Mouse (Mus musculus) frontal cortex, postnatal 25 days (tissue): ENCODE measurements at regions not wholly inside any gene's neighbourhood (a gene's known extent, or its start where the extent isn't known, plus 50 kb on each side); places are given as distances from the start of the nearest gene placed in this dataset.
"Not testable (repeated sequence)": the region's sequence is repeated elsewhere in the genome, so short reads cannot be mapped to it uniquely, and the experiment has no call there.

Experiments used
- DNase-seq, 2 experiments: peaks; one replicate each; pipeline ENCODE4 v3.0.0; 2022; ENCODE audit warnings: low spot score in 2 of 2

DNA sequence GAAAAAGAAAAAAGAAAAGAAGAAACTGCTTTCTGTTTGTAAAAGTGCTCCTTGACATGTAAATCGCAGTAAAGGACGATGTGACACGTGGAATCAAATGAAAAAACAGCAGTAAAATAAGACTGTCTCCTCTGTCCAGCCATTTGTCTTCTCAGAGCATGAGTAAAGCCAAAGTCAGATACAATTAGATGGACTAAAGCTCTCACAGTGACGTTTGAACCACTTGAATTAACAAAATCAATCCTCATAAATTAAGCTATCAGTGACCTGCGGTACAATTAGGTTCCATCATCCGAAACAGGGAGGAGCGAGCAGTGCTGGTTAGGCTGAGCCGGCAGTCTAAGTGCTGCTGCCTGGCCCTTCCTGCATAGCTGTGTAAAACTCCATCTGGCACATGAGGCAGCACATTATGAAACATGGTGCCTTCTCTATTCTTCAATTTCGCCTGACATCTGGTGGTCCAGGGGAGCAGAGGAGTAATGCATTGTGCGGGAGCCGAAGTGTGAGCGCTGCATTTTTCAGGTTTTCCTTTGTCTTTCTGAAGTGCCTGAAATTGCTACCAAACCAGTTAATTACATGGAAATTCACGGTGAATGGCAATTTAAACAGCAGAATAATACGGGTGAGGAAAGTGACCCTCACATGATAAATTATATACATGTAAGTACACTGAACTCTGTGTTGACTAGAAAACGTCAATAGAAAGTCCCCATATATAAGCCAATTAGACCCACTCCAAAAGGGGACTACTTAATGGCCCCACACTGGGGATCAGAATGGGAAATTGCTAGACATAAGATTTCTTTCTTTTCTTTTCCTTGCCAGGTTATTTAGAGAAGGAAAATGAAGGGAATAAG, 118.1 kb downstream of the Mmrn1 start:
- peak in 1 of 2 experiments; percentile 7 for DNase-seq

DNA sequence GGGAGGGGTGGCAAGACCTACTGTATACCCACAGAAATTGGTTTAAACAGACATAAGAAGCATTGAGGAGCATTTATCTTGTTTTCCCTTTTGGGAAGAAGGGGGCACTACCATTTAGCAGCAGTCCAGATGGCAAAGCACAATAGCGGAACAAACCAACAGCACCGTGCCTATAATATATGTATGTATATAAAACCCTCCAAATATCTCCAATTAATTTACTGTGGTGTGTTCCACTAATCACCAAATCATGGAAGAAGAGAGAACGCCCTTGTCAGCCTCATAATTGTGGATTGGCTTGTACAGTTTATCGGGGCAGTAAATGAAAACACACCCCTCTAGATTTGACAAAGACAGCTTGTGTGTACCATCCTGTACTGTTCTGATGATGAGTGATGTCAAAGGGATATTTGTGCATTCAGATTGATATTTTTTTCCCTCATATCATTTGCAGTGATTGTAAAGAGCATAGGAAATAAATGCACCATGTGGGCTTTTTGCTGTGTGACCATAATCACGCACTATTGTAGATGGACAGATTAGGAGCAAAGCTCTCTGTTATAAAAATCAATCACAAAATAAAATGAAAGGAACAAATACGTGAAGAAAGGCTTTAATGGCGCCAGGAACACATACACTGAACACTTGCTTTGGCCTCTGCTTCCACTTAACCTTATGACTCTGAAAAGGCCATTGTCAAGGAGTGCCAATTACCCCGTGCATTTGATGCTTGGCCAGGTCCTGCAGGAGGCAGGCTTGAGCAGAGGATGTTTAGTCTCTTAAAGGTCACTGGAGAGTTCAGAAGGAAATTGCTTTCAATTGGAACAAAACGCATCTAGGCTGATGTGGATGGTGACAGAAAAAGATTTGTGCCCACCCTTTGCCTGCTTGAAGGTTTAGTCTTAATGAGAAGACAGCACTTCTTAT, 119.0 kb downstream of the Mmrn1 start:
- no peak for DNase-seq

DNA sequence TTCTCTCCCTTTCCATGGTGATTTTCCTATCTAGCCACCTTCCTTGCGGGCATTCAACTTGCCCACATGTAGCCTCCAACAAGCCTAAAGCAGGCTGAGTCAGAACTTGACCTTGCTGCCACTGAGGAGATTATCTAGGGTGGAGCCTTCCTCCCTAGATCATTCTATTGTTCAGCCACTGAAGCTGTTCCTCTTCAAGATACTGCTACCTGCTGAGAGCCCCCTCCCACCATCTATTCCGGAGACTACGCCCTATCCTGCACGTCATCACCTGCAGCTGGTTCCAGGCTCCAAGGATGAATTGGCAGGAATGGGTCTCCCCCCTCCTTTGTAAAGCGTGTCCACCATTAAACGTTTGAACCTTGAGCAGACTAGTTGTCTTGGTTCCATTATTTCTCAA, 122.9 kb downstream of the Mmrn1 start:
- DNase-seq, result not testable (repeated sequence)

DNA sequence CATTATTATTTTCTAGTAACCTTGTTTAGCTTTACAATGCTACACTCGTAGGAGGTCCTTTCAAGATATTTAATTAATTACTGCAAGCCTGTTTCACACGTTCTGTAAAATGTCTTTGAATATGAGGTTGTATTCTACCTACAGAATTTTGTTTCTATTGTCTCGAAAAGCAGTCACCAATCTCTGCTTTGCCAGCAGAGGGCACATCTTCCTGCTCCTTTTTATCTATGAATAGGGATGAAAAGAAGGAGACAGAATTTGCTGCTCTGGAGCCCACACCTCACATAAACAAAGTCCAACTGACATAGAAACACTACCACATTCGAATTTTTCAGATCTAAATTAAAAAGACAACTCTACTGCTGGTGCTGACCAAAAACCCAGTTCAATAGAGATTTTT, 117.0 kb upstream of the Ccser1 start:
- no peak for DNase-seq

DNA sequence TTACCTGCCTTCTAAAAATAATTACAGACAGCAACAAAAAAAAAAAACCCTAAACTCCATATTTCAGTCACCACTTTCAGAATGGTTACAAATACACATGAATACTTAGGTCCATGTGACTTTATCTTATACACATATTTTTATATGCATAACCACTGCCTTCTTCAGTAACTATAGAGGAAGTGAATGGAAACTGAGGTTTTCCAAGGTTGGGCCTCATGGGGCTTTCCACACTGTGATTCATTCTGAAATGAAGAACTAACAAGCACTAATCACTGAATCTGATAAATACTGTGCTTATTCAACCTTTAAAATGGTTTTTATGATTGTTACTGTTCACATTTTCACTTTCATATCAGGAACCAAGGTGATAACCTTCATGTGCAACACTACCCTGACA, 114.4 kb upstream of the Ccser1 start:
- no peak for DNase-seq

DNA sequence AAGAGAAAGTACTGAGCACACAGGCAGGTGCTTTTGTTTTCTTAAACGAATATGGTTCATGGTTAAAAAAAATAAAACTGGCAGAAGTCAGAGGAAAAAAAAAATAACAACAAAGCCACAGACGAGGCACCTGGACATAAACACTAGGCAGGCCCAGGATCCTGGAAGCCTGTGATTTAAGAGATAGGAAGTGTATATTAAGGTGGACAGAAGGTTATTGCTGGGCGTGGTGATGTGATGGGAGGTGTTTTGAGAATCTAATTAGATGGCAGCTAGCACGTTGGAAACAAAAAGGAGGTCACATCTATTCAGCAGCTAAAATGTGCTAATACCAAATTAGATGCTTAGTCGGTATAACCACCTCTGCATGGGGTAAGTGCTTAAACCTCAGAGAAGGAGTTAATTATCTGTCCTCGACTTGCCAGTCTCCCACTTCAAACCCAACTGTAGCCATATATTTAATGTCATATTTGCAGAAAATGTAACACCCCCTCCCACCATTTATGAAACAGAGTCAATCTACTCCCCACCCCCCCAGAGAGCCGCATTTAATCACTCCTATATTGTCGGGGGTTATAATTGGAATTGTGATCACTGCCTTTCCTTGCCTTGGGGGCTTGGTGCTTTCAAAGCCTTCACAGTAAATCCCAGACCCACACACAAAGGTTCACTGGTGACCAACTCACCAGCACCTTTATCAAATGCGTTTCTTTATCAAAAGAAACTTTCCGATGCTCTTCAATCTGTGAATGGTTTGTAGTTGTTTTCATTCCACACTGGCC, 113.4 kb upstream of the Ccser1 start:
- DNase-seq, result no peak

GRCm38 (mm10) chr6:61067355-61068116, 112.6 kb upstream of the Ccser1 start:
- DNase-seq, result no peak

GRCm38 (mm10) chr6:61068117-61068489, 112.0 kb upstream of the Ccser1 start:
- no peak for DNase-seq

DNA sequence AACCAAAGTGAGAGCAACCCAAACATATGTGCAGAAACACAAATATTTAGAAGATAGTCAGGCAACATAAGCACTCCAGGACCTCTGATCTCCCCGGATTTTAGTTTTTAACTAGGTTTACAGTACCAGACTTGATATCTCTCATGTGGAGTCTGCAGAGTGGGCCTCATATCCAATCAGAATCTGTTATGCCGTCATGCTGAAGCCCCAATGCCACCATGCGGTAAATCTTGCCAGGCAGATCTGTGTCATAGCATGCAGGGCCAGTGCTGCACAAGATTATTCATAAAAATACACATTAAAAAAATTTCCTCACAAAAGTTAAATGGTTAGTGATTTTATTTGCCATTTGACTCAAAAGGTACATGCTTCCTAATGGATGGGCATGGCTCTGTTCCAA, 106.9 kb upstream of the Ccser1 start:
- no peak for DNase-seq

DNA sequence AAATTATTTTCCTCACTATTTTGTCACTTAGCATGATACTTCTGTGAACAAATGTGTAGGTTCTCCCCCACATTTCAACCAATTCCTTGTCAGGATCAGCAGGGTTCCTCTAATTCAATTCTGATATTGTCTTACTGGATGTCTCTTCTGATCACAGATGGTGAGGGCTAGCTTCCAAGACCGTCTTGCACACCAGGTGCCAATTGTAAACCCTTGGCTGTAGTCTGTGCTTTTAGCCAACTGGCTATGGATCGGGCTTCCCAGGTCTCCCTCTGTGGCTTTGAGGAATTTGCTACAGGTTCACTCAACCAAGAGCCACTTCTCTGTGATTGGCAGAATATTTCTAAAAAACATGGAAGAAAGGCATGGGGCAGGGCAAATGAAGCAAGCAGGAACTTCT, 106.3 kb upstream of the Ccser1 start:
- DNase-seq, result no peak

DNA sequence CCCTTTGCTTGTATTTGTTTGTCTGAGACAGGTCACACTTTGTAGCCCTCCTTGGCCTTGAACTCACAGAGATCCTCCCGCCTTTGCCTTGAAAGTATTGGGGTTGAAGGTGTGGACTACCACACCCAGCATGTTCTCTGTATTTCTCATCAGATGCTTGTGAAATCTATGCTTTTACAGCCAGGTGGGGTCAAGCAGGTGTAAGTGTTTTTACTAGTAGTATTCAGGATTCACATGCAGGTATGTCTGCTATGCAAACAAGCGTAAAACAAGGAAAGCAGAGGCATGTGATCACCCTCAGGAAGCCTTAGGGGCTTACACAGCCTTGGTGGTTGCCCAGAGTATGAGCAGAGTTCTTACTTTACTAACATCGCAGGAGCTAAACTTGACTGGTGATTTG, 105.4 kb upstream of the Ccser1 start:
- DNase-seq, result no peak

DNA sequence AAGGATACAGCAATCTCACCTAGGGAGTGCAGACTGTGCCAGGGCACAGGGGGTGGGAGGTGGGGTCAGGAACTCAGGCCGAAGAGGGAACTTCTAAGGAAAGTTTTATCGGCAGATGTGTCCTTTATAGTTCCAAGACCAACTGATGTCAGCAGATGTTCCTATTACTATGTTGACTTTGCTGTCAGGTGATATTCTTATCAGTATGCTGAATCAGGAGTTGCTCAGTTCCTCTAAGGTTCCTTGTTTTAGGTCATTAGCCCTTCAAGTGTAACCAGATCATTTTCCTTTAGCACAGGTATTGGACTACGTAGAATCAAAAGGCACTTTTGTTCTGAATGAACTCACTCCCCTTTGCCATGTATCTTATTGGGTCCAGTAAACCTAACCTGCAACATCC, 101.6 kb upstream of the Ccser1 start:
- DNase-seq, result no peak

DNA sequence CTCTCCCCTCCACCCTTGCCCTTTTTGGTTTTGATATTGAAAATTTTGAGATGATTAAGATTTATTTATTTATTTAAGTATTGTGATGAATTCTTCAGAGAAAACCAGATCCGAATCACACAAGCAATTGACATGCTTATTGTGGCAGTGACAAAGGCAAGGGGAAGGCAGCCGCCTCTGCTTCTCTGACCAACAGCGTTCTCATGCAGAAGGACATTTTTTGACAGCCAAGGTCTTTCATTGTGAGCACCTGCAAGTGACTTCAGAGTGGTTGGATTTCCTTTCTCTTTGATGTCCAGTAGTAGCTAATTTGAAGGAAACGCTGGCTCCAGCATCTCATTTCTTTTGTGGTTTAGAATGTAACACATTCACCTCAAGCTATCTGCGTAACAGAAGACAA, 99.5 kb upstream of the Ccser1 start:
- no peak for DNase-seq

- no peak for DNase-seq
Observed at GRCm38 (mm10) chr6:61083346-61083745, 96.8 kb upstream of the Ccser1 start.

DNA sequence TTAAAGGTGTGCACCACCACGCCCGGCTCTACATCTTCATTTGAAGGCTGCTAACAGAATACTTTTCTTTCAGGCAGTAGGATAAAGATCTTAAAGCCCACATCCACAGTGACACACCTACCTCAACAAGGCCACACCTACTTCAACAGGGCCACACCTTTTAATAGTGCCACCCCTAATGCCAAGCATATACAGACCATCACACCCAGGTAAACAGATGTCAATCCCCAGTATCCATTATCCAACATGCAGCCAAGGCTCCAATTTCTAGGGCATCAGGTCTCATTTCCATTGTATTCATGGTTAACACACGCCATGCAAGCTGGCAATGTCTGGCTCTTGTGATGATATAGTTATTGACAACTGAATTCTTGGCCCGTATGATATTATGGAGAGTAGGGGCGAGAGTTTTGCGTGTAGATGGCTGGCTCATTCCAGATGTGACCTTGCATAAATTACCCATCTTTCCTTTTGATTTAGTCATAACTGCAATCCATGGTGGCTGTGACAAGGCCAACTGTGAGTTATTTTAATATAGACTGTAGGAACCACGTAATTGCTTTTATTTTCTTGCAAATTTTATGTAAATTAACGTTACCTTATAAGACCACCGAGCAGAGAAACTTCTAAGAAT, 80.7 kb upstream of the Ccser1 start:
- DNase-seq, result no peak

DNA sequence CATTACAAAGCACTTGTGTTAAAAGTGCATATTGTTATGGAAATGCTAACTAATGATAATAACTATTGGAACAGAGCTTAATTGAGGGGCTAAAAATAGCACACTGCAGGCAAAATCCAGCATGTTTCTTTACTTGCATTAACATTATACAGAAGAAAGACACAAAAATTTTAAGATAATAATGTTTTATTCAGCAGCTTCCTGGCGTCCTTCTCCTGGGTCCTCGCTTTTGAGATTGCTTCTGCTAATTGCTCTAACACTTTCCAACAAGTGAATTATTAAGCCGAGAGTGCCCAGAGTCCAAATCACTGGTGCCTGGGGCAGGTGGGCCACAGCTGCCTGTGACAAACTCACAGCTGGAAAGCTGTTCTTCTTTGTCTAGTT, 80.2 kb upstream of the Ccser1 start:
- DNase-seq, result no peak

GRCm38 (mm10) chr6:61101972-61102371, 78.2 kb upstream of the Ccser1 start:
- no peak for DNase-seq

DNA sequence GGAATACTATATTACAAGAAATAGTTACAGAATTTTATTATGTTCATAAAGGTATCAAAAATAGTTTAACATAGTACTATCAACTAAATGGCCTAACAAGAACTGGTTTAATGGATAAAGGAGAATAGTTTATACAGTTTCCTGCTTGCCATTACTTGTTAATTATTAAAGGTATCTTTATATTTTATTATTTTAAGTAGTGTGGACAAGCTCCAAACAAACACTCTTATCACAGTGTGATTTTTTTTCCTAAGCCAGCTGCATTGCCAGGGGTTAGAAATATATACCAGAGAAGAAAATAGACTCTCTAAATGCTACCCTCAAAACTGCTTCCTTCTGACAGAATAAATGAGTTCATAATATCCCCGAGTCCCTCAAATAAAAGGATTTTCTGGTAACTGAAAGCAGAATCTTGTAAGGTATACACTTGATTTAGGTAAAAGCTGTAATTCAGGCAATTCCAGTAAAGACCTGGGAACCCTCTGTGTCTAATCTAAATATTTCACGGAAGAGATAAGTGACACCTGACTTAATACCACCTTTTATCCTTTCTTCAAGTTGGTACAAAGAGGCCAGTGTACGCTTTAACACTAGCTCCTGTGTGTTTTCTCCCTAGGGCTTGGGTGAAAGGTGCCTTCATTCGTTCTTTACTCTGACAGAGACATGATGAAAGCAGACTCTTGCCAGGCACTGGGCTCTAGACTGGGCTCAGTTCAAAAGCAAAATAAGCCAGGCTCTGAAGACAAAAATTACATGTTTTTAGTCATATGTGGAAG, 76.5 kb upstream of the Ccser1 start:
- no peak for DNase-seq

- no peak for DNase-seq
Observed at GRCm38 (mm10) chr6:61115250-61115649, 64.9 kb upstream of the Ccser1 start.

DNA sequence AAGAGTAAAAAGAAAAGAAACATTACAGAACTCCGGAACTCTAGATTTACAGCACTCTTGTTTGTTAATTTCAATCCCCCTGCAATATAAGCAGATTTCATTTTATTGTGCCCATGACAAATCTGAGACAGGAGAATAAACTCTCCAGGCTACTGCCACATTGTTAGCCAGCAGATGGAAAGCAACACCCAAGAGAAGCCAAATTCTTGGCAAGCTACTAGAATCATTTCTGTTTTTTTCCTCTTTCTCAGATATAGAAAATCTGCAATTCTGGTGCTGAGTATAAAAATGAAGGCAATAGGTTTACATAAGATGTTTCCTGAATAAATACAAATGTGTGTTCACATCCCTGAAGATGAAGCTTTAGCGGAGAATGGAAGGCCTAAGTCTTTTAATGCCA, 60.5 kb upstream of the Ccser1 start:
- DNase-seq, result no peak
